Mouse (Mus musculus): ENCODE data around the gene Cep295nl. TPM values are rescaled to one million over a fixed set of nuclear protein-coding genes. Genes with fewer than 3 reads are reported as not detected.
"Not testable (repeated sequence)": the region's sequence is repeated elsewhere in the genome, so short reads cannot be mapped to it uniquely, and the experiment has no call there.

Gene Cep295nl
- polyA plus RNA-seq (2014; fragmentation: Nextera tagmentation; extraction: Ambion mirVana), result 0.21 and 0.22 TPM in 2 replicates

DNA sequence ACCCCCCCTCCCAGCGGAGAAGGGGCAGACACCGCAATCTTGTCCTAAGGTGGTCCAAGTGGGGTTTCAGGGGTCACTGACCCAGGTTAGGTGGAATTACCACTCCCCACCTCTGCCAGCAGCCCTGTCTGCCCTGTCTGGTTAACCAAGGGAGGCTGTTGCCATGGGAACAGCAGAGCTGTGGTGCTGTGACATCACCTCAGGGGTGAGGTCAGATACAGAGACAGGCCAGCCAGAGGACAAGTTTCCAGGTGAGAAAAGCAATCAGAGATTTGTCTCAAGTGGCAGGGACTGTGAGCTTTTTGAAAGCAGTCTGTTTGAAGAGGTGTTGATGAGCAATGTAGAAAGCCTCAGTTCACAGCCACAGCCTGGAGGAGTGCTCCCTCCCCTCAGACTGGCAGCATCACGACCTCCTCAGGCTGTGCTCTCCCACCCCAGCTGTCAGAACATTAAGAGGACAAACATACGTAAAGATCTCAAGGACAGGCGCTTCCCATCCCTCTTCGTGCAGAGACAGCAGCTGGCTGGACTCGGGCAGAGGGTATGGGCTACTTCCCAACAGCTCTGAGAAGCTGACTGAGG lies at the start of gene Cep295nl:
TSS of gene Cep295nl (minus strand) at position 101 of the 582 bp plus-strand sequence.
- Histone ChIP-seq H3K4me3 (replicated peaks; ENCODE audit: low read depth, low read length) (no peak within 1 kb of the TSS), H3K27me3 (ENCODE audit: control insufficient read depth, insufficient read depth, low read length) (no peaks in the 10 kb centered on the region), H3K4me1 (ENCODE audit: control insufficient read depth, insufficient read depth, low read length) (peaks cover 20% of the 10 kb centered on the region), H3K9me3 (ENCODE audit: control insufficient read depth, low read length) (no peaks in the 10 kb centered on the region), H3K27ac (replicated peaks; ENCODE audit: low read depth, low read length) (peak within 1 kb of the TSS; percentile 60), H3K9ac (replicated peaks; ENCODE audit: low read length) (no peak within 1 kb of the TSS), H3K36me3 (ENCODE audit: control insufficient read depth, insufficient read depth, low read length) (no peaks in the 10 kb centered on the region), H3K4me2 (ENCODE audit: low read length) (peak within 1 kb of the TSS; percentile 33)
- ATAC-seq (ENCODE audit: low FRiP score, low TSS enrichment) (no peak), DNase-seq (peak; percentile 72)
- WGBS, result 24% methylated on average over 7 of the region's 7 CpGs

DNA sequence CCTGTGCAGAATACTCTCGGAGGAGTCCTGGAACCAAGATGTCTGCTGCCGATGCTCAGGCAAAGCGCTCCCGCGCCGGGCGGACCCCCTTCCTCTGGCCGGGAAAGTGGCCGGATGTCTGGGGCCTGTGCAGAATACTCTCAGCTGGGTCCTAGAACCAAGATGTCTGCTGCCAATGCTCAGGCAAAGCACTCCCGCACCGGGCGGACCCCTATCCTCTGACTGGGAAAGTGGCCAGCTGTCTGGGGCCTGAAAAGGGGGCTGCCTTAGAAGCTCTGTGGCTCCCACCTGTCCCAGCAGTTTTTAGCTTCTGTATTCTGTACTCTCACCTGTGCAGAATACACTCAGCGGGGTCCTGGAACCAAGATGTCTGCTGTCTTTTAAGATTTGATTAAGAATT lies 45.5 kb upstream of the Cep295nl start:
- WGBS, result 93% methylated on average over 13 of the region's 13 CpGs

DNA sequence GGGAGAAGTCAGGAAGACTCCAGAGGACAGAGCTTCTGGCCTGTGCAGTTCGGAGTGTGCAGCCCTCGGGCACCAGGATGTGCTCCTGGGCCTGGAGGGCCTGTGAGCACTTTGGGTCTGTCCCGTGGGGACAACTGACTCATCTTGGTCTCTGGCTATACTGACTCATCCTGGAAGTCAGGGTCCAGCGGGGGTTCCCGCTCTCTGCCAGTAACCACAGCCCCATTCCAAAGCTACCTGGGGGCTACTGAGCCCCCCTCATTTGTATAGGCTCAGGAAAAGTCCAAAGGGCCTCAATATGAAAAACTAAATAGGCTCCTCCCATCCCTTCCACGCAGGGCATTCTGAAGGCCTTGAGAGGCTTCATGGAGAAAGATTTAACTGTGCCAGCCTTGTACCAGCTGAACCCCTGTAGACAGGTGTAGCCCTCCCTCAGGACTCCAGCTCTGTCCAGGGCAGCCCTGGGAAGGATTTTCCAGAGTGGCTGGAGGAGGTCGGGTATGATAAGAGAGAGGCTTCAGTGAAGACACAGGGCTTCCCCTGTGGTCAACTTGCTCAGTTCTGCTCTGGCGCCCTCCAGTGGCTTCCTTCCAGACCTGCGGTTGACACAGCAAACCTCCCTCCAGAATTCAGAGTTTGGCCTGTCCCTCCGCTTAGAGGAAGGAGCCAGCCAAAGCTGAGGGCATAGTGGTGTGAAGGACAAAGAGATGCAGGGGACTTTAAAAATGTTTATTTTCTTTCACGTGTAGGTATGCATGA lies 37.1 kb upstream of the Cep295nl start:
- ATAC-seq (ENCODE audit: low FRiP score, low TSS enrichment) (no peak), DNase-seq (peak; percentile 85)
- H3K36me3 ChIP-seq (ENCODE audit: control insufficient read depth, insufficient read depth, low read length), result no peaks in the 10 kb centered on the region
- no peaks in the 10 kb centered on the region for H3K27me3 ChIP-seq (ENCODE audit: control insufficient read depth, insufficient read depth, low read length)
- H3K27ac ChIP-seq (replicated peaks; ENCODE audit: low read depth, low read length), result no peak overlapping the region
- no peaks in the 10 kb centered on the region for H3K4me1 ChIP-seq (ENCODE audit: control insufficient read depth, insufficient read depth, low read length)
- no peak overlapping the region for H3K4me2 ChIP-seq (ENCODE audit: low read length)
- no peaks in the 10 kb centered on the region for H3K9me3 ChIP-seq (ENCODE audit: control insufficient read depth, low read length)
- H3K9ac ChIP-seq (replicated peaks; ENCODE audit: low read length), result no peak overlapping the region
- WGBS, result 50% methylated on average over 11 of the region's 11 CpGs
- H3K4me3 ChIP-seq (replicated peaks; ENCODE audit: low read depth, low read length), result no peak overlapping the region

More for the DNA sequence above, 45.5 kb upstream of the Cep295nl start:
- H3K27me3 ChIP-seq (ENCODE audit: control insufficient read depth, insufficient read depth, low read length); DNase-seq; ATAC-seq (ENCODE audit: low FRiP score, low TSS enrichment); H3K4me2 ChIP-seq (ENCODE audit: low read length); H3K9ac ChIP-seq (replicated peaks; ENCODE audit: low read length); H3K27ac ChIP-seq (replicated peaks; ENCODE audit: low read depth, low read length); H3K4me3 ChIP-seq (replicated peaks; ENCODE audit: low read depth, low read length); H3K4me1 ChIP-seq (ENCODE audit: control insufficient read depth, insufficient read depth, low read length); H3K9me3 ChIP-seq (ENCODE audit: control insufficient read depth, low read length); H3K36me3 ChIP-seq (ENCODE audit: control insufficient read depth, insufficient read depth, low read length): not testable (repeated sequence)

DNA sequence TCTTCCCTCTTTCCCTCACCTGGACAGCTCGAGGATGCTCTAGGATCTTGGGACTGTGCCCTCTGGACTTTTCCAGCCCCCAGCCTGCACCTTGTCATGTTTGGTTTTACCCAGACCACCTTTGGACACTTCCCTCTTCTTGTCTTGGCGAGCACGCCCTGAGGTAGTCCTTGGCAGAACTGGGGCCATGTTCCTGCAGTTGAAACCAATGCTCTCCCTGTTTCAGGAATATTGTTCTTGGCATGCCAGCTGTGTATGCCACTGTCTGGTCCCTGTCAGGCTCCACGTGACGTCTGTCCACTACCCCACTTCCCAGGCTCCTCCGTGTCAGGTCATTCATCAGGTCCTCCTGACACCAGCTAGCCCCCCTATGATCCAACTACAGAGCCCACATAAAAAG lies 36.4 kb upstream of the Cep295nl start:
- Histone ChIP-seq H3K9me3 (ENCODE audit: control insufficient read depth, low read length) (no peaks in the 10 kb centered on the region), H3K4me1 (ENCODE audit: control insufficient read depth, insufficient read depth, low read length) (no peaks in the 10 kb centered on the region), H3K4me3 (replicated peaks; ENCODE audit: low read depth, low read length) (no peak overlapping the region), H3K4me2 (ENCODE audit: low read length) (no peak overlapping the region), H3K9ac (replicated peaks; ENCODE audit: low read length) (no peak overlapping the region), H3K36me3 (ENCODE audit: control insufficient read depth, insufficient read depth, low read length) (no peaks in the 10 kb centered on the region), H3K27ac (replicated peaks; ENCODE audit: low read depth, low read length) (no peak overlapping the region), H3K27me3 (ENCODE audit: control insufficient read depth, insufficient read depth, low read length) (no peaks in the 10 kb centered on the region)
- ATAC-seq (ENCODE audit: low FRiP score, low TSS enrichment), result no peak
- 83% methylated on average over 6 of the region's 6 CpGs for WGBS
- DNase-seq, result no peak

DNA sequence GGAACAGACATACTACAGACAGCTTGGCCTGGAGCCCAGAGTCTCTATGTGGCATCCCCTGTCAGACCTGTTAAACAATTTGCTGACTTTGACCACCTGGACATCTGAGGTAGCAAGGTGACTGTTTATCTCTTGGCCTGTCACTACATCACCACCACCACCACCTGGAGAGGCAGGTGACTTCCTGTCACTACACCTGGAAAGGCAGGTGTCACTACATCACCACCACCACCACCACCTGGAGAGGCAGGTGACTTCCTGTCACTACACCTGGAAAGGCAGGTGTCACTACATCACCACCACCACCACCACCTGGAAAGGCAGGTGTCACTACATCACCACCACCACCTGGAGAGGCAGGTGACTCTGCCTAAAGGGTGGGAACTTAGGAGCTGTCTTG lies 34.0 kb upstream of the Cep295nl start:
- H3K36me3 ChIP-seq (ENCODE audit: control insufficient read depth, insufficient read depth, low read length); H3K4me1 ChIP-seq (ENCODE audit: control insufficient read depth, insufficient read depth, low read length); H3K4me2 ChIP-seq (ENCODE audit: low read length); H3K27me3 ChIP-seq (ENCODE audit: control insufficient read depth, insufficient read depth, low read length); DNase-seq; ATAC-seq (ENCODE audit: low FRiP score, low TSS enrichment); H3K4me3 ChIP-seq (replicated peaks; ENCODE audit: low read depth, low read length); H3K9me3 ChIP-seq (ENCODE audit: control insufficient read depth, low read length); H3K9ac ChIP-seq (replicated peaks; ENCODE audit: low read length); H3K27ac ChIP-seq (replicated peaks; ENCODE audit: low read depth, low read length): not testable (repeated sequence)

DNA sequence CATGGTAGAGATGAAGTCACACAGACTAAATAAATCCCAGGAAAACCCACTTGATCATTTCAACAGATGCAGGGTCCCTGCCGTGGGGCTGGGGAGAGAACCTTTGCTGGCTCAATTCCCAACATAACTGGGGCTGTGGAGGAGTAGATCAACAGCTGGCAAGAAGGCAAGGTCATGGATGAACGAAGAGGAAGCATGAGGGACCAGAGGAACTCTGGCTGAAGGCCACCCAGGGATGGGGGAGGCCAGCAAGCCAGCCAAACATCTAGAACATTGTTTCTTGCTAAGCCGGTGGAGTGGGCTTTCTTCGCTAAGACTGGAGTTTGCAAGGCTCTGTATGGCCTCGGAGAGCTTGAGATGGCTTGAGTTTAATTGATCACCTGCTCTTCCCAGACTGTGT lies 33.6 kb upstream of the Cep295nl start:
- no peak overlapping the region for H3K4me3 ChIP-seq (replicated peaks; ENCODE audit: low read depth, low read length)
- DNase-seq (no peak), ATAC-seq (ENCODE audit: low FRiP score, low TSS enrichment) (no peak)
- no peaks in the 10 kb centered on the region for H3K27me3 ChIP-seq (ENCODE audit: control insufficient read depth, insufficient read depth, low read length)
- H3K27ac ChIP-seq (replicated peaks; ENCODE audit: low read depth, low read length), result no peak overlapping the region
- no peaks in the 10 kb centered on the region for H3K4me1 ChIP-seq (ENCODE audit: control insufficient read depth, insufficient read depth, low read length)
- WGBS, result 90% methylated on average over 5 of the region's 5 CpGs
- H3K9ac ChIP-seq (replicated peaks; ENCODE audit: low read length), result no peak overlapping the region
- H3K36me3 ChIP-seq (ENCODE audit: control insufficient read depth, insufficient read depth, low read length), result no peaks in the 10 kb centered on the region
- no peaks in the 10 kb centered on the region for H3K9me3 ChIP-seq (ENCODE audit: control insufficient read depth, low read length)
- H3K4me2 ChIP-seq (ENCODE audit: low read length), result no peak overlapping the region

DNA sequence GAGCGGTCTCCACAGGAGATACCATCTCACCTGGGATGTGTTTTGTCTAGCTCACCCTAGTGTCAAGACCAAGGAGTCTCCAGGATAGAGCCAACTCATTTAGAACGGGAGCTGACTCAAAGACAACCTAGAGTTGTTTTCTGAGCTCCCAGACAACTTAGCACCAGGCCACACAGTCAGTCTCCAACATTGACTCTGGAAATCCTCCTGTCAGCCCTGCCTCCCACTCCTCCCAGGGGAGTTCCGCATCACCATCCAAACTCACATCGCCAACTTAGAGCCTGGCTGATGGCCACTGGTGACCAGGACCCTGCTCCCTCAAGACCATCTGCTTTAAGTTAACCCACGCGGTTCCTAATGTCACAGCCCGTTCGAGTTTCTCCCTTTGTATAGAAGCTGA lies 33.2 kb upstream of the Cep295nl start:
- no peaks in the 10 kb centered on the region for H3K4me1 ChIP-seq (ENCODE audit: control insufficient read depth, insufficient read depth, low read length)
- no peak for DNase-seq
- WGBS, result 93% methylated on average over 8 of the region's 8 CpGs
- no peaks in the 10 kb centered on the region for H3K36me3 ChIP-seq (ENCODE audit: control insufficient read depth, insufficient read depth, low read length)
- no peak overlapping the region for H3K9ac ChIP-seq (replicated peaks; ENCODE audit: low read length)
- no peaks in the 10 kb centered on the region for H3K27me3 ChIP-seq (ENCODE audit: control insufficient read depth, insufficient read depth, low read length)
- no peak overlapping the region for H3K4me2 ChIP-seq (ENCODE audit: low read length)
- H3K4me3 ChIP-seq (replicated peaks; ENCODE audit: low read depth, low read length), result no peak overlapping the region
- no peak for ATAC-seq (ENCODE audit: low FRiP score, low TSS enrichment)
- H3K9me3 ChIP-seq (ENCODE audit: control insufficient read depth, low read length), result no peaks in the 10 kb centered on the region
- no peak overlapping the region for H3K27ac ChIP-seq (replicated peaks; ENCODE audit: low read depth, low read length)

DNA sequence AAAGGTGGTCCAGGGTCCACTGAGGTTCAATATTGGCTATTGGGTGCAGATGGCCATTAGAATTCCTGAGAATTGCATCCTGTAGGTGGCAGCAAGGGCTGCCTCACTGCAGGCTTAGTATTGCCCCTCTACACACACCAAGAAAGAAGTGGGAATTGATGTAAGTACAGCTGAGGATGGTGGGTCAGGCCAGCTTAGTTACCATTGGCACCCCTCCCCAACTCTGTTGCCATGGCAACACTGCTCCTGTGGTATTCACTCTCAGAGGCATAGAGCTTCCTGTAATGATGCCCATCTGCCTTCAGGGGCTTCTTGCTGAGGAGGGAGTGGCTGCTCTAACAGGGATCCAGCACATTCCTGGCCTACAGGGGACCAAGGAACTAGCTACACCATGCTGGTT lies 32.7 kb upstream of the Cep295nl start:
- Histone ChIP-seq H3K9ac (replicated peaks; ENCODE audit: low read length) (no peak overlapping the region), H3K4me2 (ENCODE audit: low read length) (no peak overlapping the region), H3K27me3 (ENCODE audit: control insufficient read depth, insufficient read depth, low read length) (no peaks in the 10 kb centered on the region), H3K4me3 (replicated peaks; ENCODE audit: low read depth, low read length) (no peak overlapping the region), H3K9me3 (ENCODE audit: control insufficient read depth, low read length) (no peaks in the 10 kb centered on the region), H3K4me1 (ENCODE audit: control insufficient read depth, insufficient read depth, low read length) (no peaks in the 10 kb centered on the region), H3K27ac (replicated peaks; ENCODE audit: low read depth, low read length) (no peak overlapping the region), H3K36me3 (ENCODE audit: control insufficient read depth, insufficient read depth, low read length) (no peaks in the 10 kb centered on the region)
- ATAC-seq (ENCODE audit: low FRiP score, low TSS enrichment), result no peak
- DNase-seq, result peak; percentile 61

DNA sequence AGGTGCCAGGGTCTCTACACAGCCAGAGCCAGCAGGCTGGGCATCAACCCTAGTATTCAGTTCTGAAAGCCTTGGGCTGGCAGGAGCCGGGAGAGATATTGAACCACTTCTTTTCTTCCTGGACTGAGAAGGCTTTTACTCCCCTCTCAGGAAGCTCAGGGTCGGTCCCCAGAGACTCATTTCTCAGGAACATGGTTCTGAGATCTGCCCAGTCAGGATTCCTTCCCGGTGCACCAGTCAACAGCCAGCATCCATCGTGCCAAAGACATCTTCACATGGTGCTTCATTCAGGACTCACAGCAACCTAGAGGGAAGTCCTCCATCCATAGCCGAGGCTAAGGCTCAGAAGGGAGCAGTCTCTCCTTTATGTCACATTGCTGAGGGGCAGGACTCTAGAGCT lies 32.2 kb upstream of the Cep295nl start:
- 66% methylated on average over 5 of the region's 5 CpGs for WGBS

More for the DNA sequence above, 32.2 kb upstream of the Cep295nl start:
- Histone ChIP-seq H3K9me3 (ENCODE audit: control insufficient read depth, low read length) (no peaks in the 10 kb centered on the region), H3K4me2 (ENCODE audit: low read length) (no peak overlapping the region), H3K27ac (replicated peaks; ENCODE audit: low read depth, low read length) (no peak overlapping the region), H3K36me3 (ENCODE audit: control insufficient read depth, insufficient read depth, low read length) (no peaks in the 10 kb centered on the region), H3K4me3 (replicated peaks; ENCODE audit: low read depth, low read length) (no peak overlapping the region), H3K9ac (replicated peaks; ENCODE audit: low read length) (no peak overlapping the region), H3K27me3 (ENCODE audit: control insufficient read depth, insufficient read depth, low read length) (no peaks in the 10 kb centered on the region), H3K4me1 (ENCODE audit: control insufficient read depth, insufficient read depth, low read length) (no peaks in the 10 kb centered on the region)
- DNase-seq (no peak), ATAC-seq (ENCODE audit: low FRiP score, low TSS enrichment) (no peak)

Data from midbrain, embryonic 14.5 days (tissue).